Mouse (Mus musculus) MEL (cell line): ENCODE measurements around the gene Pfn2.

Source experiments
- CTCF ChIP-seq, 3 experiments: IDR thresholded peaks in 2 of 3; conservative IDR thresholded peaks in 1 of 3; 2 replicates each; pipeline ENCODE4 v1.5.1; 2011 to 2012; ENCODE audit warnings: low read length in 3 of 3, low read depth in 2 of 3, mild to moderate bottlenecking in 2 of 3, improper control_type of control experiment in 1 of 3, inconsistent platforms in 1 of 3, mixed read lengths in 1 of 3, moderate library complexity in 1 of 3; ENCODE audit not compliant: control insufficient read depth in 1 of 3, insufficient read depth in 1 of 3, poor library complexity in 1 of 3, severe bottlenecking in 1 of 3
- E2F4 ChIP-seq: IDR thresholded peaks from 2 replicates; pipeline ENCODE4 v1.6.1; 2011; ENCODE audit warnings: low read depth, low read length, improper control_type of control experiment, borderline replicate concordance
- EP300 ChIP-seq, 2 experiments: IDR thresholded peaks; 2 replicates each; pipeline ENCODE4 v1.6.1; 2011; ENCODE audit warnings: improper control_type of control experiment in 2 of 2, low read length in 2 of 2, low read depth in 1 of 2, mild to moderate bottlenecking in 1 of 2
- HCFC1 ChIP-seq: IDR thresholded peaks from 2 replicates; pipeline ENCODE4 v1.6.1; 2012; ENCODE audit warnings: low read depth, mild to moderate bottlenecking, inconsistent platforms, low read length, improper control_type of control experiment, moderate library complexity
- JUND ChIP-seq: IDR thresholded peaks from 2 replicates; pipeline ENCODE4 v1.6.1; 2011; ENCODE audit warnings: low read depth, mild to moderate bottlenecking, improper control_type of control experiment, low read length
- MAX ChIP-seq: IDR thresholded peaks from 2 replicates; pipeline ENCODE4 v1.6.1; 2011; ENCODE audit warnings: low read length, improper control_type of control experiment
- POLR2A ChIP-seq, 2 experiments: IDR thresholded peaks; 2 replicates each; pipeline ENCODE4 v1.6.1; 2011 to 2012; ENCODE audit warnings: low read length in 2 of 2, mild to moderate bottlenecking in 2 of 2, control low read depth in 1 of 2, improper control_type of control experiment in 1 of 2, low read depth in 1 of 2, moderate library complexity in 1 of 2; ENCODE audit not compliant: control insufficient read depth in 1 of 2, insufficient read depth in 1 of 2, poor library complexity in 1 of 2
- TAL1 ChIP-seq: IDR thresholded peaks from 2 replicates; pipeline ENCODE4 v1.6.1; 2012; ENCODE audit warnings: mild to moderate bottlenecking, inconsistent platforms, low read length, moderate library complexity, mixed read lengths
- TCF12 ChIP-seq: IDR thresholded peaks from 2 replicates; pipeline ENCODE4 v1.6.1; 2014; ENCODE audit warnings: low read depth, mild to moderate bottlenecking, inconsistent platforms, low read length, improper control_type of control experiment, moderate library complexity
- USF1 ChIP-seq: IDR thresholded peaks from 2 replicates; pipeline ENCODE4 v1.6.1; 2014; ENCODE audit warnings: low read depth, mild to moderate bottlenecking, inconsistent platforms, low read length, improper control_type of control experiment, moderate library complexity
- ZC3H11A ChIP-seq: IDR thresholded peaks from 2 replicates; pipeline ENCODE4 v1.6.1; 2012; ENCODE audit warnings: low read depth, mild to moderate bottlenecking, inconsistent platforms, low read length, improper control_type of control experiment
- ZKSCAN1 ChIP-seq: IDR thresholded peaks from 2 replicates; pipeline ENCODE4 v1.6.1; 2012; ENCODE audit warnings: low read depth, mild to moderate bottlenecking, inconsistent platforms, low read length, improper control_type of control experiment, moderate library complexity
- ZNF384 ChIP-seq: IDR thresholded peaks from 2 replicates; pipeline ENCODE4 v1.6.1; 2012; ENCODE audit warnings: low read depth, mild to moderate bottlenecking, inconsistent platforms, low read length, improper control_type of control experiment

DNA sequence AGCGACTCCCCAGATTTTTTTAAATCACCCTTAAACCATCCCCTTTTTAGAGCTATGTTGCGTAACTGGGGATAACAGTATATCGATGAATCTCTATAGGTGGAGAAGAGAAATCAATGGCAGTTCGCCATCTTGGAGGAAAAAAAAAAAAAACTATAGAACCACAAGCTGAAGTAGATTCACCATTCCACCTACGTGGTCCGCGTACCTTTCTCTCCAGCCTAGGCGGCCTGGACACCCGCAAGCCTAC, 1.3 kb downstream of the Pfn2 start:
- TF ChIP-seq EP300 (IDR thresholded peaks at IDR 0.05; ENCODE audit: low read depth in 1 of 2, low read length in 2 of 2) (no peak), ZC3H11A (no peak), ZKSCAN1 (no peak), JUND (no peak), ZNF384 (peak; percentile 70), MAX (no peak), CTCF (IDR thresholded peaks at IDR 0.05 in 2 of 3, conservative IDR thresholded peaks at IDR 0.05 in 1 of 3; ENCODE audit: control insufficient read depth in 1 of 3, insufficient read depth in 1 of 3, low read depth in 2 of 3, low read length in 3 of 3, poor library complexity in 1 of 3, severe bottlenecking in 1 of 3) (no peak), E2F4 (no peak), USF1 (no peak), TAL1 (no peak), POLR2A (IDR thresholded peaks at IDR 0.05; ENCODE audit: control insufficient read depth in 1 of 2, insufficient read depth in 1 of 2, low read depth in 1 of 2, low read length in 2 of 2, poor library complexity in 1 of 2) (no peak), HCFC1 (no peak), TCF12 (no peak)
